Mouse (Mus musculus) right cerebral cortex, postnatal 10 days (tissue): ENCODE results near the gene Suox.
"Not testable (repeated sequence)": the region's sequence is repeated elsewhere in the genome, so short reads cannot be mapped to it uniquely, and the experiment has no call there.

Experiments
- DNase-seq, 2 experiments: peaks; one replicate each; pipeline ENCODE4 v3.0.0; 2021; ENCODE audit warnings: low spot score in 2 of 2

Gene Suox

DNA sequence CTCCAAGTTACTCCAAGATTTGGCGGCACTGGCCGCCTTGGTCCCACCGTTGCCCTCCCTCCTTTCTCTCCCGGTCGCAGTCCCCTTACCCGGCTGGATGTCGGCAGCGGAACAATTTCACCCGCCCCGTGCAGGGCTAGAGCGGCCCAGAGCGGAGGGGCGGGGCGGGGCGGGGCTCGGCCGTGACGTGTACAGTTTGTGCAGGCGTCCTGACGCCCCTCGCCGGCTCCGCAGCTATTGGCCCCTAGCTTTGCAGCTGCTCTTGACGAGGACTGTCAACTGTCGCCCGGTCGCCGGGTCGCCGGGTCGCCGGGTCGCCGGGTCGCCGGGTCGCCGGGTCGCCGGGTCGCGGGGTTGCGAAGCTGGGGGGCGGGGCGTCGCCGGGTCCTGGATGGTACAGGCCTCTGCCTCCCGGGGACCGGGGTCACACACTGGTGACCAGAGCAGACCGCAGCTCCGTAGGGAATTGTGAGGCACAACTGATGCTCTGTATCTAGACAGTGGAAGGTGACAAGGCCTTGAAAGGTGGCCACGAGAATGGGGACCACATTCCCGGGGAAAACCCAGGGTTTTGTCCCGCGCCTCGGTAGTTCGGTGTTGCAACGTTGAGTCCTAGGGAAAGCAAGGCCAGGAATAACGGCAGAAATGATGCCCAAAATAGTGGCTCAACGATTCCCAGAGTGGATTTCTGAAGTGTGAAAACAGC is at the start of gene Suox:
Suox (minus strand) TSS at position 311 of the 706 bp plus-strand sequence.
- peak; percentile 90 to 92 for DNase-seq

DNA sequence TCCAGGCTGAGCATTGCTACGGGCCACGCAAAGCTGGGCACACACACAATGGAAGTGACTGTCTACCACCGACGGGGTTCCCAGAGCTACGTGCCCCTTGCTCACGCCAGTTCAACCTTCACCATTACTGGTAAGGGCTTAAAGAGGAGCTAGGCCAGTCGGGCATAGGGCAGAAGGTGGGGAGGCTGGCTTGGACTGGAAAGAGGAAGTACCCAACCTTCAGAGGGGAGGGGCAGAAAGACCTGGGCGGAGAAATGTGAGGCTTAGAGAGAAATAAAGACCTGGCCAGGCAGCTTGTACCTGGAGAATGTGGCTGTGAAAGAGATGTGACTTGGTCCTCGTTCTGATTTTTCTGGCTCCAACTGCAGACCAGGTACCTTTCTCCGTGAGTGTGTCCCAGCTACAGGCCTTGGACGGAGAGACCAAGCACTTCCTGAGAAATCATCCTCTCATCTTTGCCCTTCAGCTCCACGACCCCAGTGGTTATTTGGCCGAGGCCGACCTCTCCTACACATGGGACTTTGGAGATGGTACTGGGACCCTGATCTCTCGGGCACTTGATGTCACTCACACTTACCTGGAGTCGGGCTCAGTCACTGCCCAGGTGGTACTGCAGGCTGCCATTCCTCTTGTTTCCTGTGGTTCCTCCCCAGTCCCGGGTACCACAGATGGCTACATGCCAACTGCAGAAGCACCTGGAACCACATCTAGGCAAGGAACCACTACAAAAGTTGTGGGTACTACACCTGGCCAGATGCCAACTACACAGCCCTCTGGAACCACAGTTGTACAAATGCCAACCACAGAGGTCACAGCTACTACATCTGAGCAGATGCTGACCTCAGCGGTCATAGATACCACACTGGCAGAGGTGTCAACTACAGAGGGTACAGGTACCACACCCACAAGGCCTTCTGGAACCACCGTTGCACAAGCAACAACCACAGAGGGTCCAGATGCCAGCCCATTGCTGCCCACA is 42.0 kb upstream of the Suox start:
- no peak for DNase-seq

DNA sequence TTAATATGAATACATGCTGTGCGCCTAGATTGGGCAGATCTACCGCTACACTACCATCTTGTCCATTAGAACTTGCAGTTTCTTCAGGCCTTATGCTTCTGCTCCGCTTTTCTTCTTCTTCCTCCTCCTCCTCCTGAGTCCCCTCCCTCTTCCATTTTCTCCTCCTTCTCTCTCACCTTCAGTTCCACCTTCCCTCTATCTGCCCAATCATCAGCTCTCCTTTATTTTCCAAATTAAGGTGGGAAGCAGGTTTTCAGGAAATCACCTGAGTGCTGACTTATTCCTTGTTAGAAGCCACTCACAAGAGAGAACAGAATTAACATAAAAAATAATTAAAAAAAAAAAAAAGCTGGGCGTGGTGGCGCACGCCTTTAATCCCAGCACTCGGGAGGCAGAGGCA is 37.4 kb upstream of the Suox start:
- DNase-seq, result not testable (repeated sequence)

DNA sequence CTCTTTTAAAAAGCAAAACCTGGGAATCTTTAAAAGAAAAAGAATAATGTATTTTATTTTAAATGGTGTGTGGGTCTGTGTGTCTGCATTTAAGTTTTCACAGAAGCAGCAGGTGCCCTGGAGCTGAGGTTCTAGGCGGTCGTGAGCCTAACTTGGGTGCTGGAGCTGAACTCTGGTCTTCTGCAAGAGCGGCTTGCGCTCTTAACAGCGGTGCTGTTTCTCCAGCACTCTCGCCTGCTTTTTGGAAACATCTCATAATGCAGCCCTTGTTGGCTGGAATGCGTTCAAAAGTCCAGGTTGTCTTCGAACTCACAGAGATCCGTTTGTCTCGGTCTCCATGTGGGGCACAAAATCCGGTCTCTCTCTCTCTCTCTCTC is 31.4 kb upstream of the Suox start:
- DNase-seq, result peak; percentile 34 to 49

DNA sequence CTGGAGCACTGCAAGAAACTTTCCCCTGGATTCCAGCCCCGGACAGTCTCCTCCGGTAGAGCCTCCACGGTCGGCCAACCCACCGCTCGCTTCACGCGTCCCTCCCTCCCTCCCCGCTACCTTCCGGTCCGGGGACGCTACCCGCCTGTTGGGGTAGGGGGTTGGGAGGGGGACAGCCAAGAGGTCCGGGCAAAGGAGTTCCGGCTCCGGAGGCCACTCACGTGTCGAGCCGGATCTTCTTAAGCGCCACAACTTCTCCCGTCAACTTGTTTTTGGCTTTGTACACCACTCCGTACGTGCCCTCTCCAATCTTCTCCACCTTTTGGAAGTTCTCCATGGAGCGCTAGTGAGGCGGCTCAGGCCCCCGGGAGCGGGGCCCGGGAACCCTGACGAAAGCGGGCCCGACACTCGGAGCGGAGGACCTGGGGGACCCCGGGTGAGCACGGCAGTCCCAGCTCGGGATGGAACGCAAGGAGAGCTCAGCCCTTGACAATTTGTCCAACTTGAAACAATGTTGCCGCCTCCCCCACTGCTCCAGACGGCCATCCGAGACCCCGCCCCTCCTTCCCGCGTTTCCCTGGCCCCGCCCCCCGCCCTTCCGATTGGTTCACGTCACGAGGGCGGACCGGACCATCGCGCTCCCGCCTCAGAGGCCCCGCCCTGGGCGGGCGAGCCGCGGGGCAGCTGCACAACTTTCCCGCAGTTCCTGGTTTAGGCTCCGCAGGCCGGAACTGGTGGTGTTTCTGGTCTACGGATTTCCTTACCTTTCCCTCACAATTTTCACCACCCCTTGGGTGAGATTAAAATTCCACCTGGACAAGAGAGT is 30.8 kb upstream of the Suox start, which contains the start of gene Cdk2:
Cdk2 (minus strand) TSS at position 541 of the 826 bp plus-strand sequence.
- DNase-seq, result peak; percentile 92

DNA sequence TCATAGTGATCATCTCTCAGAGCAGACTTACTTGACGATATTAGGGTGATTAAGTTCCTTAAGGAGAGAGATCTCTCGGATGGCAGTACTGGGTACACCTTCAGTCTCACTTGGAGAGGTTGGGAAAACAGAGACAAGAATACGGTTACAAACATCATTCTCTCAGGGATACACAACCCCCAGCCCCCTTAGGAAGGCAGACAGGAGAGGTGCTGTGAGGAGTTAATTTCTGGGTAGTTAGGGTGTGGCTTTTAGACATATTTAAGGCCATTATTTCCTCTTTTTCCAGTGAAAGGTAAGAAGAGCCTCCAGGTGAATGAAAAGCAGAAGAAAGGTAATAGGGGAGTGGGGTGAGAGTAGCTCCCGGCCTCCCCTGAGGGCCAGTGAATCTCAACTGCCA is 30.0 kb upstream of the Suox start, which contains the start of gene Pmel:
Pmel (plus strand) TSS at position 301 of the 400 bp plus-strand sequence.
- no peak for DNase-seq

DNA sequence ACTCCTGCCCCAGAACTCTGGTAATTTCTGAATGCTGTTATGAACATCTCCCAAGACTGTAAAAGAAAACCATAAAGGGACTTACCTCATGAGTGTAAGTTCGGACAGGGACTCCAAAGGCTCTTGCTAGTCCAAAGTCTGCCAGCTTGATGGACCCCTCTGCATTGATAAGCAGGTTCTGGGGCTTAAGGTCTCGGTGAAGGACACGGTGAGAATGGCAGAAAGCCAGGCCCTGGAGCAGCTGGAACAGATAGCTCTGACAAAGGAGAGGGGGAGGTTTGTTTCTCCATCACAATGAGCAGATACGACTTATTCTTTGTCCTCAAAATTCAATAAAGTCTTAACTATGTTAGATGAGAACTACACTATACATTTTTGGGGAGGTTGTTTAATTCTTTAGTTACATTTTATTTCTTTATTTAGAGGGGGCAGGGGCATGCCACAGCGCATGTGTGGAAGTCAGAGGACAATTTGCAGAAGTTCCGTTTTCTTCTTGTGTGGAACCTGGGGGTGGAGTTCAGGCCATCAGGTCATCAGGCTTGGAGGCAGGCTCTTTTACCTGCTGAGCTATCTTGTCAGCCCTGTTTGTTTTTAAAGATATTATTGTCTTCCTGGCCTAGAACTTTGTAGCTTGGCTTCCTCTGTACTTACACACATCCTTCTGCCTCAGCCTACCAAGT is 28.6 kb upstream of the Suox start:
- no peak for DNase-seq

DNA sequence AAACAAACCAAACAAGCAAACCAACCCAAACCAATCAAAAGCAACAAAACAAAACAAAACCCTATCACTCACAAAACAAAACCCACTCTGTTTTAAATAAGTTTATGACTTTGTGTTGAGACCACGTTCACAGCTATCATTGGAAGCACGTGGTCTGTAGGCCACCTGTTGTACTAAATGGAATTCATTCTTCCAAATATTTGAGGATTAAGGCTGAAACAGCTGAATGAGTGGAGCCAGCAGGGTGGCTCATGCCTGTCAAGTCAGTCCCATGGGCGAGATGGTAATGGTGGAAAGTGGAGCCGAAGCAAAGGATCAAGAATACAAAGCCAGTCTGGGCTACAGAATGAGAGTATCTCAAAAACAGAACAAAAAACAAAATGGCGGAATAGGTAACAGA is 26.8 kb upstream of the Suox start:
- no peak for DNase-seq

DNA sequence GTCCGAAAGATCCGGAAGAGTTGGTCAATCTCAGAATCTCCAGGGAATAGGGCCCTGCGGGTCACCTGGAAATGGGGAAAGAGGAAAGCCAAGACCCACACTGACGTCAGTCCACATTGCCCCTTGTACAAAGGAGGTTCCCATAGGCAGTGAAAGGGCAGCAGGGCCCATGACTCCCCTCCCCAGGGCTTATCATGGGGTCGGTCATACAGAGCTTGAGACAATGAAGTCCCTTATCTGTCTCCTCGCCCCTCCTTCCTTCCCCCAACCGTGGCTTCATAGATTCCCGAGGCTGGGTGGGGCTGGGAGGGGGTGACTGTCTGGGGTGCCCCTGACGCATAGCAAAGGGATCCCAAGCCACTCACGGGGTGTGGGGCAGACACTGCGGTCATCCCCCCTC is 25.7 kb upstream of the Suox start:
- no peak for DNase-seq

DNA sequence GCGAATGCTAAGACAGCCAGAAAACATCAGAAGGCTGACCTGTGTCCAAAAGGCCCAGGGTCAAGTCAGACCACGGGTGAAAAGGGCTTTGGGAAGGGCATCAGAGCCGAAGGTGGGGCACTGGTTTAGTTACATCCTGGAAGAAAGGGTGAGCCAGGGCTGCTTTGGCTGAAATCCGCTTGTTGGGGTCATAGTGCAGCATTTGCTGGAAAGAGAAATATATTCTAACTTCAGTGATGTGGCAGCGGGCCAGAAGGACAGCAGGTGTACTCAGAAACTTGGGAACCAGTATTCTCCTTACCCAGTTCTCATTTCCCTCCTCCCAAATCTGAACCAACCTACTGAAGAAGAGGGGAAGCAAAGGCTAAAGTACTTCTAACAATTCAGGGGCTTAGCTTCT is 25.1 kb upstream of the Suox start:
- peak; percentile 43 to 49 for DNase-seq

DNA sequence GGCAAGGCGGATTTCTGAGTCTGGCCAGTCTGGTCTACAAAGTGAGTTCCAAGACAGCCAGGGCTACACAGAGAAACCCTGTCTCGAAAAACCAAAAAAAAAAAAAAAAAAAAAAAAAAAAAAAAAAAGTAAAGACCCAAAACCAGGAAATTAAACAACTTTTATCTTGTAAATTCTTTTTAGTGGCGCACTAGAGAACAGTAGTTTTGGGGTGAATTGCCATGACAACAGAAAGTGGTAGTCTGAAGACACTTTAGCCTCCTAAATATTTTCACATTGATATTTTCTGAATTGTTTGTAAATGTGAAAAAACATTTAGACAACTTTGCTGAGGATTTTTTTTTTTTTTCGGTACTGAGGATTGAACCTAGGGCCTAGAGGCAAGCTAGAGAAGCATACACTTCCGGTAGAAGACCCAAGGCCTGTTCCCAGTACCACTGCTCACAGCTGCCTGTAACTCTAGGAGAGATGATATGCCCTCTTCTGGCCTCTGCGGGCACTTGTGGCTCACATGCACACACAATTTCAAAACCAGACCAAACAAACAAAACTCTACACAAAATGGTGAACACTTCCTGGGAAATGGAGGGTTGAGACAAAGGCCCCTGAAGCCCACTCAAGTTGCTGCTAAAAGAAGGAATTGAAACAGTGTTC is 23.3 kb upstream of the Suox start:
- DNase-seq, result no peak

DNA sequence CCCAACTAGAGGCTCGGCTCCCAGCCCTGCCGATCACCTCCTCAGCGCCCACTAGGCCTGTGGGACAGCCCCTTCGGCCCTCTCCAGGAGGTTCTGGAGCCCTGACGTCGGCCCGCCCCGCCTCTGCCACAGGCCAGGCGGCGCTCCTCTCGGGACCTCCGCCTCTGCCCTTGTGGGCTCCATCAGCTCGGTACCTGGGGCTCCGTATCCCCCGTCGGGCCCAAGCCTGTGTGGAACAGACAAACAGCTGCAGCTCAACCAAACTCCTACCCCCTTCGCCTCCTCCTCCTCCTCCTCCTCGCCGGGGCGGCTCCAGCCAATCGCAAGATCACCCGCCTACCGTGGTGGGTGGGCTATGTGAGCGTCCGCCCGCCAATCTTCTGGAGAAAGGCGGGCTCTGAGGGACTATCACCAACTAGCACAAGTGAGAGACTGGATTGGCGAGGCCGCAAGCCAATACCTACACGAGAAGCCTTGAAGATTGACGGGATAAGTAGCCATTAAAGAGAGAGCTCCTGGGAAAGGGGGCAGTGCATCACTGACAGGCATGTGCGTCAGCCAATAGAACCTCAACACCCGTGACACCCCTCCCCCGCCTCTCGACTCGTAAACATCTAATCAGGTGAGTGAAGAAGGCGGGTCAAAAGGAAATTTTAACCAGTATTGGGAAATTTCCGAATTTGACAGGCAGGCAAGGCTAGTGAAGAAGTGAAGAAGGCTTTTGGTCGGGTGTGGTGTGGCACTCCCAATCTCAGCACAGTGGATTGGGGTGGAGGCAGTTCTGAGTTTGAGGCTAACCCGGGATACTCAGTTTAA is 22.3 kb upstream of the Suox start, which contains the start of gene Rab5b:
Rab5b (minus strand) TSS at position 273 of the 816 bp plus-strand sequence.
- peak; percentile 99 to 100 for DNase-seq

DNA sequence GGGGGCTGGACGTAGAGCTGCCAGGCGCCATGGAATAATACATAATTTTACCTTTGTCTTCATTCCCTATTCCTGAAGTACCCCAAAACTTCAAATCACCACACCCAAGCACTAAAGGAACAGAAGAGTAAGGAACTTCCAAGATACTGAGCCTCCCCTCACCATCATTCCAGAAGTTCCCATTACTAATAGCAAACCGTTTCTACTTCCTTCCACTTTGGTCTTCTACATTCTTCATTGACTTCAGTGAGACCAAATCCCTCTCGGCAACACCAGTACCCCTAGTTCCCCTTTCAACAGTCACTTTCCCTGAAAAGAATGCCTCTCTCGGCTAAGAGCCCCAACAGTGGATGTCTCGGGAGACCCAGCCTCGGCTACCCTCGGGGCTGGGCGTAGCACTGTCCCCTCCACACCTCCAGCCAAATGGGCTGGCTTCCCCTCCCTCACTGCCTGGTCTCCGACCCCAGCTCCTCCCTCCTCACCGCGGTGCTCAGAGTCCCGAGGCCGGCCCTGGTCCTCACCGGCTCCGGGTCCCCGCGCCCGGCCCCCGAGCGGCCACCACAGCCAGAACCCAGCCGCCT is 21.6 kb upstream of the Suox start:
- no peak for DNase-seq

DNA sequence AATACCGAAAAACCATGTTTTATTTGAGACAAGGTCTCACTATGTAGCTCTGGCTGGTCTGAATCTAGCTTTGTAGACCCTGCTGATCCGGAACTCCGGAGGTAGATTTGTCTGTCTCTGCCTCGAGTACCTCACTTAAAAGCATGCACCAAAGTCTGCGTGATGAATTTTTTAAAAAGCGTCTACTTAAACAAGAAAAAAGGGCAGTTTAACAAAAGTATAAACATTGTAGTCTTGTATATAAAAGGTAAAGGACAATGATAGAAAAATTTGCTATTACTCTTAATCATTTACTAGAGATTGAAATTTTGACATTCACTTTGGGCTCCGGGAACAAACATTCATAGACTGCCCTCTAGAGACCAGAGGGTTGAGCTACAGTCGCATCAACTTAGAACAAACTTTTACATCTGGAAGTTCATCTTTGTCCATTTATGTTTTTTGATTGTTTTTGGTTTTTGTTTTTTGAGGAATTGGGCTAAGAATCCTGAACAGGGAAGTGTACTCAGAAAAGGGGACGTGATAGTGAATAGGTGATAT is 666 bp upstream of the Suox start:
- DNase-seq, result no peak

DNA sequence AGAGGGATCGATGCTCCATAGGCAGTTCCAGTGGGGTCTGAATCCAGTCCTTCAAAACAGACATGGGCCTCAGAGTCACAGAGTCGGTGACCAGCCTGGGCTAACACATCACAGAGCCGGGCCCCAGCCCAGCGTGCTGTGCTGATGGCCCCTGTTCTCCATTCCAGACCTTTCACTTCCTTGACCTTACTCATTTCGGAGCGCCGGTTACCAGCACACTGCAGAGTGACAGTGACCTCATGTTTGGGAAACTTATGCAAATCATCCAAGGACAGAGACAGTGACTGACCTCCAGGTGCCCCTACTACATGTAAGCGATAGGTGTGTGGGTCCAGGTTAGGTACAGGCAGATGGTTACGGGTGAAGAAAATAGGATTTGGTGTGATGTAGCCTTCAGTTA is 2.7 kb downstream of the Suox start:
- DNase-seq, result no peak

DNA sequence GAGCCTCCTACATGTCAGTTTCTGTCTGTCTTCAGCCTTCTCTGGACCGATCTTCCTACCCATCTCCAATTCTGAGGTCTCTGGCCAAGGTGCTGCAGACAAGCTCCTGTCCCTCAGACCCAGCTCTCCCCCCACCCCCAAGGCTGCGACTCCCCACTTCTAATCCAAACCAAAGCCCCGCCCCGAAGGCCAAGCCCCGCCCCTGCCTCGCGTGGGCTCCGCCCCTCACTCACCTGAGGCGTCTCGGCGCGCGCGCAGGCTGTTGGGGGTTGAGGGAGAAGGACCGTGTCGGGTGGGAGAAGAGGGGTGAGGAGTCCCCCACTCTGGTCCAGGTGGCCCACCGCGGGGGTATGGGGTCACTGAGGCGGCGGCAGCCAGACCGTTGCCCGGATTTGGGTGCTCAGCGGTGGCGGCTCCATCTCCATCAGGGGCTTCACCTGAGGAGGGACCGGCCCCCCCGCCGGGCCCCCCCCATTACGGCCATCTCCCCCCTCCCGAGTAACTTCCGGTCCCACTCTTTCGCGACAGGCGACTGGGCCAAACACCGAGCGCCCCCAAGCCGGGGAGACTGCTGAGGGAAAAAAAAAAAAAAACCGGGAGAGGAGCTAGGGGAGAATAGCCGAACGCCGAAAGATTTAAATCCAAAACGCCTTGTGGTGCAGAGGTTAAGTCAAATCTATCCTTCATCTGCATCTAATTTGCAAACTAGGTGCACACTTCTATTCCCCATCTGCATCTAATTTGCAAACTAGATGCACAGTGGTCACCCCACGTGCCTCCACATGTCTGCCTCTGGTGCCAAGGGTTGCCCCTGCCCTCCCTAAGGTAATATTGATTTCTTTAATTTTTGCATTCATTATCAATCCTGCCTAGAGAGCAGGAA is 4.8 kb downstream of the Suox start:
- peak; percentile 69 to 79 for DNase-seq

DNA sequence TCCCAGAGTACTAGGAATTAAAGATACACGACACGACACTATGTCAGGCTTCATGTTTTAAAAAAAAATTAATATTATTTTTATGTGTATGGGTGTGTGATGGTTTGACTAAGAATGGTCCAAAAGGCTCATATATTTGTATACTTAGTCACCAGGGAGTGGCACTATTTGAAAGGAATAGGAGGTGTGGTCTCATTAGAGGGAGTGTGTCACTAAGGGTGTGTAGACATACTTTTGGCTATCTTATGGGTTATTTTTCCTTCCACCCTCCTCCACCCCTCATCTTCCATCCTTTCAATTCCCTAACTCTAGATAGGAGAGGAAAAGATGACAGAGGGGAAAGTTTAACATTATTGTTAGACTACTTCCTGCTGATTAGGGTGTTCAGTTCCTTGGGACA is 8.1 kb downstream of the Suox start:
- DNase-seq, result no peak

DNA sequence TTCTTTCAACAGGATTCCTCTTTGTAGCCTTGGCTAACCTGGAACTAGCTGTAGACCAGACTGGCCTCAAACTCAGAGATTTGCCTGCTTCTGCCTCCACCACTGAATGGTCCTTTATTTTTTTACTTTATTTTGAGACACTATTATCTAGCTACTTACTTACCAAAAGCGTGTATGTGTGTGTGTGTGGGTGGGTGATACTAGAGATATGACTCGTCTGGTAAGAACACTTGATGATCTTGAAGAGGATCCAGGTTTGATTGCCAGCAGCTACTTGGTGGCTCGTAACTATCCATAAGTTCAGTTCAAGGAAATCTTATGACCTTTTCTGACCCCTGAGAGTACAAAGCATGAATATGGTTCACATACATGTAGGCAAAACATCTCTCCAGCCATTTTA is 8.6 kb downstream of the Suox start:
- DNase-seq, result no peak
